Mouse (Mus musculus): ENCODE measurements around the gene Cpxcr1.

Gene Cpxcr1

GRCm38 (mm10) chrX:116448644-116449043 is at the start of gene Cpxcr1:
Gene Cpxcr1, plus strand, starts transcription at chrX:116448944.
- DNase-seq (ENCODE audit: low spot score), result no peak
